Mouse (Mus musculus) C2C12 (cell line): ENCODE measurements around the gene 5730522E02Rik.

ENCODE experiments used
- CEBPB ChIP-seq: IDR thresholded peaks from one replicate; pipeline ENCODE4 v1.6.1; 2011; ENCODE audit warnings: low read depth, mild to moderate bottlenecking, control low read depth, moderate library complexity
- CTCF ChIP-seq: IDR thresholded peaks from one replicate; pipeline ENCODE4 v1.5.1; 2011; ENCODE audit not compliant: control insufficient read depth, insufficient read depth, insufficient read length
- FOSL1 ChIP-seq: IDR thresholded peaks from one replicate; pipeline ENCODE4 v1.8.0; 2011; ENCODE audit warnings: mild to moderate bottlenecking, low read length; ENCODE audit not compliant: poor library complexity, insufficient read depth, severe bottlenecking
- MAX ChIP-seq: IDR thresholded peaks from one replicate; pipeline ENCODE4 v1.6.1; 2011; ENCODE audit warnings: mild to moderate bottlenecking, control low read depth
- MYOD1 ChIP-seq: IDR thresholded peaks from one replicate; pipeline ENCODE4 v1.6.1; 2011; ENCODE audit warnings: low read depth; ENCODE audit not compliant: control insufficient read depth, insufficient read length
- MYOG ChIP-seq: IDR thresholded peaks from one replicate; pipeline ENCODE4 v1.6.1; 2011; ENCODE audit not compliant: control insufficient read depth, insufficient read length; ENCODE audit errors: extremely low read depth
- USF1 ChIP-seq: IDR thresholded peaks from one replicate; pipeline ENCODE4 v1.6.1; 2011; ENCODE audit warnings: low read depth, mild to moderate bottlenecking, control low read depth, moderate library complexity

- no peak for TF ChIP-seq MAX
- TF ChIP-seq CTCF = no peak
- TF ChIP-seq MYOD1 = no peak
- TF ChIP-seq CEBPB = no peak
- TF ChIP-seq FOSL1 = no peak
- TF ChIP-seq USF1 = no peak
- no peak for TF ChIP-seq MYOG
Measured at GRCm38 (mm10) chr11:25767584-25768333, 442.8 kb downstream of the 5730522E02Rik start.
